Mouse (Mus musculus) layer of hippocampus, adult 6 months (tissue): ENCODE data around the gene Trp53. TPM values are rescaled to one million over a fixed set of nuclear protein-coding genes. Genes with fewer than 3 reads are reported as not detected.

Experiments used
- long read RNA-seq, 2 experiments: library from polyadenylated mRNA; unstranded; transcript quantifications; one replicate each; pipeline ENCODE4 v2.0.0; 2019 to 2020
- microRNA-seq: library from miRNA; unstranded; fragments of <30 nt; microRNA quantifications from one replicate; pipeline ENCODE4 v1.2.0, GENCODE M21; 2020
- polyA plus RNA-seq: library from polyadenylated mRNA; unstranded; fragments of <200 nt; fragmentation: Nextera tagmentation; gene quantifications from 2 replicates; pipeline ENCODE4 v1.2.3, GENCODE M21; 2021

Trp53 gene
- 25.8 and 29.0 TPM in 2 replicates for polyA plus RNA-seq
- long read RNA-seq, experiment 1, transcript Trp53-206 (11 exons, 1,867 nt) = minor isoform, 6 of 55 reads
- long read RNA-seq, experiment 1, transcript Trp53-203 (11 exons, 1,771 nt) = major isoform, 39 of 55 reads
- long read RNA-seq, experiment 1, partial matches to known transcripts = 4 of 55 reads
- long read RNA-seq, experiment 1, other reads (novel, unspliced or antisense) = 6 of 55 reads
- long read RNA-seq, experiment 2, transcript Trp53-206 (11 exons, 1,867 nt) = minor isoform, 12 of 138 reads
- long read RNA-seq, experiment 2, transcript Trp53-203 (11 exons, 1,771 nt) = major isoform, 102 of 138 reads
- long read RNA-seq, experiment 2, partial matches to known transcripts = 12 of 138 reads
- long read RNA-seq, experiment 2, other reads (novel, unspliced or antisense) = 11 of 138 reads

DNA sequence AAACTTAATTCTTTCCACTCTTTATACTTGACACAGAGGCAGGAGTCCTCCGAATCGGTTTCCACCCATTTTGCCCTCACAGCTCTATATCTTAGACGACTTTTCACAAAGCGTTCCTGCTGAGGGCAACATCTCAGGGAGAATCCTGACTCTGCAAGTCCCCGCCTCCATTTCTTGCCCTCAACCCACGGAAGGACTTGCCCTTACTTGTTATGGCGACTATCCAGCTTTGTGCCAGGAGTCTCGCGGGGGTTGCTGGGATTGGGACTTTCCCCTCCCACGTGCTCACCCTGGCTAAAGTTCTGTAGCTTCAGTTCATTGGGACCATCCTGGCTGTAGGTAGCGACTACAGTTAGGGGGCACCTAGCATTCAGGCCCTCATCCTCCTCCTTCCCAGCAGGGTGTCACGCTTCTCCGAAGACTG lies at the start of gene Trp53, which contains the start of gene Wrap53:
Trp53 (plus strand) TSS at position 269 of the 424 bp plus-strand sequence.
Wrap53 (minus strand) TSS at position 165 of the 424 bp plus-strand sequence.

DNA sequence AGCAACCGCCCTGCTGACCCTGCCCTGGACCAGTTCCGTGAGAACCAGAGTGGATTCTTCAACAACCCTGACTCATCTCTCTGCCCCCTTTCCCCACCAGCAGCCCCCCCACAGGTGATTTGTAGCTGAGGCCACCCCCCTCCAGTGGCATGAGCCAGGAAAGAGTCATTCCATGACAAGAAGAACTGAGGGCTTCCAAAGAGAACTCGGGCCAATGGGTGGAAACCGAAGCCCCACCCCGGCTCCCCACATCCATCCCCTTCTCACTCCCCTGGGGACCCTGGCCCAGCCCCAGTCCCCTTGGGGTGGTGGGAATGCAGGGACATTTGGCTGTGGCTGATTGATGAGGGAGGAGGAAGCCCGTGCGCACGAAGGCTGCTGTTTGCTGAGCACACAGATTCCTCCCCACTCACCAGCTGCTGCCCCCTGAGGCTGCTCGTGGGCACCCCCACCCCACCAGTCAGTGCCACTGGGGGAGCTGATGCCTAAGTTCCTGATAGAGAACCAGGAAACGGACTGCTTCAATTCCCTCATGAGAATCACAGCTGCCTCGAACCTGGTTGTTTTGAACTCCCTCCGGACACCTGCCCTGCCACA lies 31.0 kb upstream of the Trp53 start, which contains the start of gene Dnah2:
Dnah2 (minus strand) TSS at position 51 of the 597 bp plus-strand sequence.

DNA sequence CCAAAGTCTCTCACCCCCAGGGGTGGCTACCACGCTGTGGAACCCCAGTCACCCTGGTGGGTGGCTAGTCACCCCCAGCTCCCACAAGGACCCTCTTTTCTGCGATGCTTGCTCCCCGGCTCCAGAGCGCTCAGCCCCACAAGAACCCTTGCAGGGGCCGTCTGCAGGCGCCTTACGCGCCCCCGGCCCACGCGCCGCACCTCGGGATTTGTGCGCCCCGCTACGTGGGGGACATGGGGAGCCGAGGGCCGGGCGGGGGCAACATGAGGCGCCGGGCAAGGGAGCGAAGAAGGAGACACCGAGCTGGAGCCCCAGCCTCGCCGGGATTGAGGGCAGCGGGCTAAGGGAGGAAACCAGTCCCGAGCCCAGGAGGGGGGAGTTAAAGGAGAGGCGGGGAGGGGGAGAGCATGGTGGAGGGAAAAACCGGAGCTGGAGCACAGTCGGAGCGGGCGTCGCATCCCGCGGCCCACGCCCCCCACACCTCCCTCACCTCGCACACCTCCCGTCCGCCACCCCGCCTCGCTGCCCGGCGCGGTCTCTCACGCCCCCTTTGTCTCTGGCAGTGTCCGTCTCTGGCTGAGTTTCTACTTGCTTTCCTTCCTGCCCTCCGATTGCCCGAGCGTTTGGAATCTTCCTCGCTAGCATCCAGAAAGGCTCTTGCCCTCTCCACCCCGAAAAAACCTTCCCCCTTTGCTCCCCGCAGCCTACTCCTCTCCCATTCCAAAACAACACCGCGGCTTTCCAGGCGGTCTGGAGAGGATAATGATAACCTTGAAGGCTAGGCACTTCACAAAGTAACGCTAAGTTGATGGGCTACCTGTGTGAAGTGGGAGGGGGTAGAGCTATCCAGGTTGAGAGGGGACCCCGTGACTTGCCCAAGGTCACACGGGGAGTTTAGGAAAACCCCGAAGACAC lies 20.1 kb upstream of the Trp53 start, which contains the start of gene Efnb3:
Efnb3 (minus strand) TSS at position 355 of the 915 bp plus-strand sequence.

DNA sequence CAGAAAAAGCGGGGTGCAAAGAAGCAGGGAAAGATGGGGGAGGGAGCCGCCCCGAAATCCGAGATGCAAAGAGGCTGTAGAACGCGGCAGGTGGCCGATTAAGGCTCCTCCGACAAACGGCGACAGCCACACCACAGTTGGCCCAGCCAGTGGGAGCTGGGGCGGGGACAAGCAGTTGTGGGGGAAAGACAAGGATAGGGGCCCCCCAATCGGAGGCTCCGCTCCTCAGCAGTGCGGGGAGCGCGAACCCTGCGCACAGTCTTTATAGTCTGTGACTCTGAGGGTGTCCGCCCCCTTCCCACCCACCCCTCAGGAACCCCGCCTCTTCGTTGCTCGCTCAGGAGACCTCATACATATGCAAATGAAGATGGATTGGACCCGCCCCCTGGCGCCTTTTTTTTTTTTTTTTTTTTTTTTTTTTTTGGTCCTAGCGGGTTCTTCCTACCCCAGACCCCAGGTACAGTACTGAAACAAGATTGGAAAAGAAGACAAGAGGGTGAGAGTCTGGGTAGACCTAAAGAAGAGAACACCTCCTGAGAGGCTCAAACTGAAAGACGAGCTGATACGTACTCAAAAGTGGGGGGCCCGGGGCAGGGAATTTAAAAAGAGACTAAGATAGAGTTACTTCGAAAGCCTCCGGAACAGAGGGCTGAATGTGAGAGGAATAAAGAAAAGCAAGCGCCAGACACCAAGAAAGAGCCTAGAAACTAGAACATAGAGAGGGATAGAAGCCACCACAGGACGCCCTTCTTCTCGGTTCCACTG lies 25.7 kb downstream of the Trp53 start, which contains the start of gene Atp1b2:
Atp1b2 (minus strand) TSS at position 217 of the 765 bp plus-strand sequence.

DNA sequence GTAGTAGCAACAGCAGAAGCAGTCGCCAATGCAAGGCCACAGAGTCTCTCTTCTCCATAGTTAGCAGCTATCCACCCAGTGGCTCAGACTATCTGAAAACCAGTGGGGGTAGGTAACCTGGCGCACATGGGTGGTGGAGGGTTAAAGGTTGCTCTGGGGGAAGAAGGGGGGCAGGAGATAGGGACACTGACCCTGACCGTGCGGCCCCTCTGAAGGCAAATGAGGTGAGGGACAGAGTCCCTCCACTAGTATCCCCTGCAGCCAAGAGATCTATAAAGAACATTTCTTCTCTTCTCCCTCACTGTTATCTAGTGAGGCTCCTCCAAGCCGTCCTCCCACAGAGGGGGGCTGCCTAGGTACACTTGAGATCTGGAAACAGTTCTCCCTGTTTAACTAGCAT lies 37.6 kb downstream of the Trp53 start, which contains the start of gene Shbg:
Shbg (minus strand) TSS at position 101 of the 400 bp plus-strand sequence.

DNA sequence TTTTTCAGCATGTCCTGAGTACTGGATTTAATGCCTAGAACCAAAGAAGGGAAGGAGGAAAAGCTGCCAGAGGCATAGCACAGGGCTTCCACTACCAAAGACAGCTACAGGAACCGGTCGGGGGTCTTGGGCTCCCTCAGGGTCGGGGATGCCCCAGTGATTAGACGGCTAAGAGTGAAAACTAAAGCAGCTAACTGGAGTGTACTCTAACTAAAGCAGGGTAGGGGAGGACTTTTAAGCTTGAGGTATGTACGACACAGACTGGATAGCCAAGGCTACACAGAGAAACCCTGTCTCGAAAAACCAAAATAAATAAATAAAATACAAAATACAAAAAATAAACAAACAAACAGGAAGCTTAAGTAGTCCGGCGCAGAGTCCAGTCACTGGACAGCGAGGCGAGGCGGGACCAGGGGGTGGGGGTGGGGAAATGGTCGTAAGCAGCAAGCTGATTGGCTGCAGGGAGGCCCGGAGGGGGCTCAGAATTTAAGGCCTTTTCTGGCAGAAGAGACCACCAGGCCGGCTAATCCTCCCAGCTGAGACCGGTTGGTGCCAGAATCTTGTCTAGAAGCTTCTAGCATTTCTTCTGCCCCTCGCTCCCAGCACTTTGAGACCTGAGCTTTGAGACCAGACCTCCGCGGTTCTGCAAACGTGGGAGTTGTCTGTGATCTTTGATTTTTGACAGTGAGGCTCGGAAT lies 41.6 kb downstream of the Trp53 start, which contains the start of gene Sat2:
Sat2 (plus strand) TSS at position 454 of the 698 bp plus-strand sequence.

DNA sequence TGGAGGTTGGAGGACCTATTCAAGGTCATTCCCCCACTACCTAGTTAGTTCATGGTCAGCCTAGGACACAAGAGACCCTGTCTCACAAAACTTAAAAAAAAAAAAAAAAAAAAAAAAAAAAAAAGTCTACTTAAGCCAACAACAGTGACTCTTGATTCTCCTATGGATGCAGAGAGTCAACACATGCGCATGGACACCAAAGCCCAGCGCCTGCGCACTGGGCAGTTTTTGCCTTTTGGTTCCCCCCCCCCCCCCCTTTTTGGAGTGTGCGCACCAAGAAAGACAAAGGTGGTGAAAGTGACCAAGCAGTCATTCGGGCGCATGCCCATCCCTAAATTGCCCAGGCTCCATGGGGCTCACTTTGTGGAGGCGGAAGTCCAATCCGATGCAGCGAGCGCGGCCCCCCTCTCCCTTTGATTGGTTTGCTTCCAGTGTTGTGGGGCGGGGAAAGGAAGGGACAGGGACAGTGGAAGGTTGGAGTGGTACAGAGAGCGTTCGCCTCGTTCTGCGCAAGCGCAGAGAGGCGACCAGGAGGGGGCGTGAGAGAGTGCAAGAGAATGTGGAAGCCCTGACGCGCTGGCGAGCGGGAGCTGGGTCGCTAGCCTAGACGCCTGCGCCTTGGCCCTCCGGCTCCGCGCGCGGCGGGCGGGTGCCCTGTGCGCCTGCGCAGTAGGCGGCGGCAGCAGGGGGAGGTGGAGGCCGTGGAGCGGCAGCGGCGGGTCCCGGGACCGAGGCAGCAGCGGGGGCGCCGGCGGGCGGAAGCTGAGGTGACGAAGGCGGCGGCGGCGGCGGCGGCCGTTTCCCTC lies 52.3 kb downstream of the Trp53 start, which contains the start of gene Fxr2:
Fxr2 (plus strand) TSS at position 707 of the 806 bp plus-strand sequence.

Small RNA genes within 50 kb of the gene (microRNA-seq; reads per million reads assigned to microRNA genes)
- gene Mir467f = not detected

Other genes starting within 250 kb of the Trp53 start
- 256 and 260 TPM in 2 replicates for gene Rnf227, start 239.9 kb upstream of the Trp53 start, polyA plus RNA-seq
- 49.8 and 51.0 TPM in 2 replicates for gene Chd3, start 211.0 kb upstream of the Trp53 start, polyA plus RNA-seq
- 601 and 628 TPM in 2 replicates for gene Naa38, start 184.9 kb upstream of the Trp53 start, polyA plus RNA-seq
- gene Cyb5d1, start 184.7 kb upstream of the Trp53 start, polyA plus RNA-seq = 12.0 and 15.0 TPM in 2 replicates
- 1.9 and 2.4 TPM in 2 replicates for gene Tmem88, start 182.1 kb upstream of the Trp53 start, polyA plus RNA-seq
- 8.1 and 9.3 TPM in 2 replicates for gene Kdm6b, start 166.7 kb upstream of the Trp53 start, polyA plus RNA-seq
- 0.36 and 0.80 TPM in 2 replicates for gene Dnah2, start 31.2 kb upstream of the Trp53 start, polyA plus RNA-seq
- 21.6 and 21.9 TPM in 2 replicates for gene Efnb3, start 20.2 kb upstream of the Trp53 start, polyA plus RNA-seq
- 13.9 and 15.4 TPM in 2 replicates for gene Wrap53, start 104 bp upstream of the Trp53 start, polyA plus RNA-seq
- 218 and 255 TPM in 2 replicates for gene Atp1b2, start 25.6 kb downstream of the Trp53 start, polyA plus RNA-seq
- not detected in 2 replicates for gene Shbg, start 37.5 kb downstream of the Trp53 start, polyA plus RNA-seq
- 18.2 and 18.3 TPM in 2 replicates for gene Sat2, start 41.7 kb downstream of the Trp53 start, polyA plus RNA-seq
- gene Fxr2, start 52.6 kb downstream of the Trp53 start, polyA plus RNA-seq = 6.9 and 7.9 TPM in 2 replicates
- gene Sox15, start 75.0 kb downstream of the Trp53 start, polyA plus RNA-seq = 0.16 TPM in 1 of 2 replicates, not detected in the other
- gene Mpdu1, start 82.3 kb downstream of the Trp53 start, polyA plus RNA-seq = 94.9 and 96.8 TPM in 2 replicates
- 18.4 and 22.2 TPM in 2 replicates for gene Cd68, start 85.8 kb downstream of the Trp53 start, polyA plus RNA-seq
- 177 and 178 TPM in 2 replicates for gene Eif4a1, start 92.1 kb downstream of the Trp53 start, polyA plus RNA-seq
- gene Senp3, start 101.7 kb downstream of the Trp53 start, polyA plus RNA-seq = 14.3 and 15.8 TPM in 2 replicates
- gene Tnfsf13, start 105.4 kb downstream of the Trp53 start, polyA plus RNA-seq = 3.6 and 4.5 TPM in 2 replicates
- 2.8 and 3.4 TPM in 2 replicates for gene Tnfsf12, start 115.5 kb downstream of the Trp53 start, polyA plus RNA-seq
- 1.9 and 2.8 TPM in 2 replicates for gene Tnfsfm13, start 115.7 kb downstream of the Trp53 start, polyA plus RNA-seq
- 6.6 and 7.7 TPM in 2 replicates for gene Polr2a, start 178.3 kb downstream of the Trp53 start, polyA plus RNA-seq
- 0.19 TPM in 1 of 2 replicates, not detected in the other for gene Slc35g3, start 181.6 kb downstream of the Trp53 start, polyA plus RNA-seq
- 4.4 and 5.5 TPM in 2 replicates for gene Zbtb4, start 185.6 kb downstream of the Trp53 start, polyA plus RNA-seq
- 0.25 and 0.46 TPM in 2 replicates for gene Chrnb1, start 215.6 kb downstream of the Trp53 start, polyA plus RNA-seq
- gene Fgf11, start 221.5 kb downstream of the Trp53 start, polyA plus RNA-seq = 3.7 and 3.9 TPM in 2 replicates
- 0.40 and 1.9 TPM in 2 replicates for gene Tmem102, start 225.3 kb downstream of the Trp53 start, polyA plus RNA-seq
- not detected in 2 replicates for gene Gm39566, start 234.9 kb downstream of the Trp53 start, polyA plus RNA-seq
- gene Spem2, start 238.1 kb downstream of the Trp53 start, polyA plus RNA-seq = not detected in 2 replicates
- gene Spem1, start 241.8 kb downstream of the Trp53 start, polyA plus RNA-seq = not detected in 2 replicates